Mouse (Mus musculus): ENCODE results near the gene Aatk.

Aatk gene

GRCm38 (mm10) chr11:120046553-120047191, at the start of gene Aatk:
TSS of gene Aatk (minus strand) at chr11:120047167.
- no peak for DNase-seq (ENCODE audit: low read depth in 2 of 2, low spot score in 2 of 2)

GRCm38 (mm10) chr11:120092817-120093591, 46.0 kb upstream of the Aatk start:
- no peak for DNase-seq (ENCODE audit: low read depth in 2 of 2, low spot score in 2 of 2)

DNA sequence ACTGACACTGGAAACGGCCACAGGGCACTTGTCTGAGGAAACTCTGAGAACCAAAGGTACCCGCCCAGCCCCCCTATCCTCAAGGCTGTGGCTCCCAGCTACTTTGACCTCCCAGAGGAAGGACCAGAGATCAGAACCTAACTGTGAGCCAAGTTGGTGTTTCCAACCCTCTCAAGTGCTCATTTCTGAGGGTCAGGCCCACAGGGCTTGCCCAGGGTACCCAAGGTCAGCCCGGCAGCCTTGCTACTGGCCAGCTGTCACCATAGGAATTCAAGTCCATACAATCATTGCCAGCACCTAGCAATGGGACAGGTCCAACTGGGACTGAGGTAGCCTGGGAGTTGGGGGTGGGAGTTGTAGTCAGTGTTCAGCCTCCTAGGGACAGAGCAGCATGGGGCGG, 43.7 kb upstream of the Aatk start:
- DNase-seq (ENCODE audit: low read depth in 2 of 2, low spot score in 2 of 2): no peak

- DNase-seq (ENCODE audit: low read depth in 2 of 2, low spot score in 2 of 2): peak; percentile 92 to 96
Observed at GRCm38 (mm10) chr11:120086702-120087152, 39.8 kb upstream of the Aatk start, which contains the start of gene Cep131. TSS of gene Cep131 (minus strand) at chr11:120086827.

GRCm38 (mm10) chr11:120085891-120086627, 39.1 kb upstream of the Aatk start:
- peak; percentile 11 to 19 for DNase-seq (ENCODE audit: low read depth in 2 of 2, low spot score in 2 of 2)

DNA sequence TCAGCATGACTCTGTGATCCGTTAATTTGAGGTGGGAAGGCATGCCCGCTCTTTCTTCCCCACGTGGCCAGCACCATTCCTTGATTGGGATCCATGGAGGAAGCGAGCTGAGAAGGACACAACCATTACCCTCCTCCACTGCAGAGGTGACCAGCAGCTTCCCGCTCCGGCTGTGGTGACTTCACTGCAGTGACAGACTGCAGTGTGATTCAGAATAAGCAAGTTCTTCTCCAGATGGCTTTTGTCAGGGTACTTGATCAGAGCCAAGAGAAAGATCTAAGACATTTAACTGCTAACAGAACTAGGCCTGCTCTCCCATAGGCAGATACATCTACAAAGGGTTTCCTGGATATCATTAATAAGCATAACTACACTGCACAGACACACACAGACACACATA, 33.3 kb upstream of the Aatk start:
- no peak for DNase-seq (ENCODE audit: low read depth in 2 of 2, low spot score in 2 of 2)

DNA sequence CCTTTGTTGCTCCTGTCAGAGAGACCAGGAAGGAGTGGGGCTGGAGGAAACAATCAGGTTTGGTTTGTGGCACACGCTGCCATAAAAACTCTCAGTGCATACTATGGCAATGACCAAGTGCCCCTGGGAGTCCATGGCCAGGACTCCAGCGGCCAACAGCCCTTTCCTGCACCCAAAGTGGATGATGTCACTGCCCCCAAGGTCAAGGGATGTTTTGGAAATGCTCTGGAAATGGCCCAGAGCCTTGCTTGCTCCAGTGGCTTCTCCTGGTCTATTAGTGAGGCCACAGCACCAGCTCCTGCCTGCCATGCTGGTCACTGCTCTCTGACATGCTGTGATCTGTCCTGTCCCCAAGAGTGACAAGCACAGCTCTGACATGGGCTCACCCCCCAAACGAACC, 29.2 kb upstream of the Aatk start:
- DNase-seq (ENCODE audit: low read depth in 2 of 2, low spot score in 2 of 2): no peak

- no peak for DNase-seq (ENCODE audit: low read depth in 2 of 2, low spot score in 2 of 2)
Observed at GRCm38 (mm10) chr11:120072986-120073647, 26.1 kb upstream of the Aatk start.

GRCm38 (mm10) chr11:120071731-120072320, 24.9 kb upstream of the Aatk start:
- no peak for DNase-seq (ENCODE audit: low read depth in 2 of 2, low spot score in 2 of 2)

DNA sequence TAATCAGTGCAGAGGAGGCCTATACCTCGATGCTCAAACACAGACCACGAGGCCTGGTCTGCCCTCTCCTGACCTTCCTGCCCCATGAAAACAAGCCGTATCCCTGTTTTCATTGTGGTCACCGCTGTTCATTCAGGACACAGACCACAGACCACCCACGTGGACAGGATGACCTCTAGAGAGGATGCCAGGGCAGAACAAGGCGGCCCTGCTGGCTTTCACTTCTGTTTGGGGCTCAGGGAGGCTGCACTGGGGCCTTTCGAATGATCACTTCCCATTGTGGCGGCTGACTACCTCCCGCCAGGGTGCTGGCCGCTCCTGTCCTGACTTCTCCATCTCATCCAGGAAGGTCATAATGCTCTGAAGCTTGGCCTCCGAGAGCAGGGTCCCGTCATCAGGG, 24.1 kb upstream of the Aatk start:
- DNase-seq (ENCODE audit: low read depth in 2 of 2, low spot score in 2 of 2): no peak

GRCm38 (mm10) chr11:120070286-120070930, 23.4 kb upstream of the Aatk start:
- DNase-seq (ENCODE audit: low read depth in 2 of 2, low spot score in 2 of 2): no peak

GRCm38 (mm10) chr11:120069261-120069660, 22.3 kb upstream of the Aatk start:
- no peak for DNase-seq (ENCODE audit: low read depth in 2 of 2, low spot score in 2 of 2)

DNA sequence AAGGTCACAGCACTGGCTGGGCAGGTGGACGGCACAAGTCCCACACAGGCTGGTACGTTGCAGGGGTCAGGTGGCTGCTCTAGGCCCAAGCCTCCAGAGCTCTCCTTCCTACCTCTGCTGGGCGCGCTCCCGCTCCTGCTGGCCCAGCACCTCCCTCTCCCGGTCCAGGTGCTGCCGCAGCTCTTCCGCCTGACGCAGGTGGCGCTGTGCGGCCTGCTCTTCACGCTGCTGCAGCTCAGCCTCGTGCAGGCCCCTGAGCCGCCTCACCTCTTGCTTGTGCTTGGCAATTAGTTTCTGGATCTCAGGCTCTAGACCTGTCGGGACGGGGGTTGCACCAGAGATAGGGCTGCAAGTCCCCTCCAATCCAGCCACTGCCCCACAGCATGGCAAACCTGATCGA, 20.9 kb upstream of the Aatk start:
- DNase-seq (ENCODE audit: low read depth in 2 of 2, low spot score in 2 of 2): no peak

GRCm38 (mm10) chr11:120065291-120065690, 18.3 kb upstream of the Aatk start:
- DNase-seq (ENCODE audit: low read depth in 2 of 2, low spot score in 2 of 2): peak; percentile 14 to 23

DNA sequence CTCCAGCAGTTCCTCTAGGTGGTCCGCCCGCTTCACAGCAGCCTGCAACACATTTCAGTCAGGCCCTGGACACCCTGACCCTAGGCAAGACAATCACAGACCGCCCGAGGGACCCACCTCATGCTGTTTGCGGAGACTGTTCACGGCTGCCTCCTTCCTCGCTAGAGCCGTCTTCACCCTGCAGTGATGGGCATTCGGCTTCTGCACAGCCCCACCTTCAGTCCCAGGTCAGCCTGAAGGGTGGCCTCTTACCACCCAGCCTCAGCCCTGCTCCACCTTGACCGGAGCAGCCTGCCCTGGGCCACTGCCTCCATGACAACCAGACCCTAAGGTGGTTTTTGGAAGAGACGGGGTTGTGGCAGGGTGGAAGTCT, 17.7 kb upstream of the Aatk start:
- no peak for DNase-seq (ENCODE audit: low read depth in 2 of 2, low spot score in 2 of 2)

DNA sequence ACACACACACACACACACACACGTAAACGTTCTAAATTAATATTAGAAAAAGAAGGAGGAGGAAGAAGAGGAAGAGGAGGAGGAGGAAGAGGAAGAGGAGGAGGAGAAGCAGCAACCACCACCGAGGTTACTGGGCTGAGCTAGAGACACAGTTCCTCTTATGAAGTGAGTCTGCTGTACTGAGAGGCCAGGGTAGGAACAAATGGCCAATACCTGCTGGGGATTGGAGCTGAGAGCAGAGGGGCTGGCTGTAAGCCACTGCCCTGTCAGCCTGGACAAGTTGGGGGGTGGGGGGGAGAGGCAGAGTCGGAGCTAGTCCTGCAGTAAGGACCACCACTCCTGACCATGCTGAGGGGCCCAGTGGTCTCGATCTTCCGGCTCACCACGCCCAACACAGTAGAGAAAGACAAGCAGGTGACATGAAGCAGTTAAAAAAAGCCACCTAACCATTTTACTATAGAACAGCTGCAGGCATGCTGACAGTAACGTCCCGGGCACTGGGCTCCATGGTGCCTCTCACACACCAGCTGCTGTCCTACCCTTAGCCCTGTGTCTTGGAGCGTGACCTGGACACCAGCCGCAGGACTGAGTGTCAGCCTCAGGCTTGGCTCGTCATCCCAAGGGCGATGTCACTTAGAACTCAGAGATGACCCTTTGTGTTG, 17.2 kb upstream of the Aatk start:
- no peak for DNase-seq (ENCODE audit: low read depth in 2 of 2, low spot score in 2 of 2)

DNA sequence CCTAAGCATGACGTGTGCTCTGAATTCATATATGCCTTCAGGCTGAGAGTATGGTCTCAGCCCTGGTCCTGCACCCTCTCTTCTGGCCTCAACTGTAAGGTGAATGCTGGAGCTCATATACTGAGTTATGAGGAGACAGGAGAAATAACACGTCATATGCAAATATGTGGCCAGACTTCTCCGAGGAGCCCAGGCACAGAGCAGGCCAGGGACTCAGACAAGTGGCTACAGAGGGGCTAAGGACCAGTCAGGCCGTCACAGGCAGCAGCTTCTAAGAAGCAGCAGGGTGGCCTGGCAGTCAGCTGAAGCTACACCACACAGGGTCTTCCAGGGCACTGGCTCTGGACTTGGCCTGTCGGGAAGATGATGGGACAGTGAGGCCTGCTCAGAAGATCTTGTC, 16.4 kb upstream of the Aatk start:
- no peak for DNase-seq (ENCODE audit: low read depth in 2 of 2, low spot score in 2 of 2)

DNA sequence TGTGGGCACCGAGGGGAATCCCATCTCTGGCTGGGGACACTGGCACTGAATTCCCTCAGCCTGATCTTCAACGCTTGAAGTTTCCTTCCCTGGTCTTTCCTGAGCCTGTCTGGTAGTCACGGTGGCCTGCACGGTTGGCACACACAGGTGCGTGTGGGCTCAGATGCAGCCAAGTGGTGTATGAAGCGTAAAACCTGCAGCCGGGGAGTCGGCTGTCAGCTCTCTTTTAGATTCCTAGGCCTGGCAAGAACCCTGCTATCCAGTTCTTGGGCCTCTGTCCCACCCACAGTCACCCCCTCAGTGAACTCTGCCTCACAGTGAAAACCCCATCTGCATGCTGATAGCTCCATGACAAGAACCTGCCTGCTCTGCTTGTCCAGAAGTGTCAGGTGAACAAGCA, 13.7 kb upstream of the Aatk start:
- DNase-seq (ENCODE audit: low read depth in 2 of 2, low spot score in 2 of 2): no peak

DNA sequence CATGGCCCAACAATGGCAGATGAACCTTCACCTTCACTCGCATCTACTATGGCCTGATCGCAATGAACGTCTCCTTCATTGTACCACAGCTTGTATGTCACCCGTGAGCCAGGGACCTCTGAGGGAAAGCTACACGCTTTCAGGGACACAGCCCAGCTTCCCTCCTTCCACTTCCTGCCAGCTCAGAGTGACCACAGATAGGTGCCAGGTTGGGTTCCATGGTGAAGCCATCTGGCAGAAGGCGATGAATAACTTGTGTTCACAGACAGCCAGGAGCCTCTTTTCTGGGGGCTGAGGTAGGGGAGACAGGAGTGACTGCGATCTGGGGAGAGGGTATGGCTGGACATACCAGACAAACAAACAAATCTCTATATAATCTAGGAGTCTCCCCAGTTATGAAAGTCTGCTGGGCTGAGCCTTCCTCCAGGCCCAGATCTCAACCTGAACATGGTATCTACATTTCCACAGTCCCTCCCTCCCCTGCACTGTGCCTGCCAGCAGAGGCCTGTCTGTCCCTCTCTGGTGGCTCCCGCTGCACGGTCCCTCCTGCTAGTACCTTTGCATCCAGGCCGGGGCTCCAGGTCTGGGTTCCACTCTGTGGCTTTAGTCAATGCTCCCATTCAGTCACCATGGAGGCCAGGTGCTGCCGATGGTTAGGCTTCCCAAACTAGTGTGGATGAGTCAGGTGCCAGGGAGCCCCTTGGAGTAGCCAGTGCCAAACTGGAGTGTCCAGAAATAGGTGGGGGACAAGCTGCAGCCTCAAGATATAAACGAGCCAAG, 9.2 kb upstream of the Aatk start:
- no peak for DNase-seq (ENCODE audit: low read depth in 2 of 2, low spot score in 2 of 2)

Data from CD8-positive naive resting alpha-beta T cell, adult 2 months (primary cell).